Mouse (Mus musculus): ENCODE data around the gene Nme4. TPM values are rescaled to one million over a fixed set of nuclear protein-coding genes. Genes with fewer than 3 reads are reported as not detected.

Nme4 gene
- polyA plus RNA-seq, 1 experiment from 2014 or later = 111 TPM

Other genes with a start within 250 kb of the Nme4 start
- 19.3 and 22.4 TPM in 2 replicates for gene Wdr90, start 234.1 kb downstream of the Nme4 start, polyA plus RNA-seq (2014; fragmentation: Nextera tagmentation; extraction: Ambion mirVana)
- 7.8 and 10.7 TPM in 2 replicates for gene Mcrip2, start 226.8 kb downstream of the Nme4 start, polyA plus RNA-seq (2014; fragmentation: Nextera tagmentation; extraction: Ambion mirVana)
- gene Mettl26, start 220.5 kb downstream of the Nme4 start, polyA plus RNA-seq (2014; fragmentation: Nextera tagmentation; extraction: Ambion mirVana) = 55.9 and 60.9 TPM in 2 replicates
- gene Wfikkn1, start 214.7 kb downstream of the Nme4 start, polyA plus RNA-seq (2014; fragmentation: Nextera tagmentation; extraction: Ambion mirVana) = 0.68 and 0.75 TPM in 2 replicates
- gene Rab40c, start 175.9 kb downstream of the Nme4 start, polyA plus RNA-seq (2014; fragmentation: Nextera tagmentation; extraction: Ambion mirVana) = 19.2 and 19.7 TPM in 2 replicates
- gene Pigq, start 150.7 kb downstream of the Nme4 start, polyA plus RNA-seq (2014; fragmentation: Nextera tagmentation; extraction: Ambion mirVana) = 50.9 and 52.8 TPM in 2 replicates
- gene Nhlrc4, start 150.6 kb downstream of the Nme4 start, polyA plus RNA-seq (2014; fragmentation: Nextera tagmentation; extraction: Ambion mirVana) = 0.27 TPM in 1 of 2 replicates, not detected in the other
- 0.18 and 0.33 TPM in 2 replicates for gene A930017K11Rik, start 143.0 kb downstream of the Nme4 start, polyA plus RNA-seq (2014; fragmentation: Nextera tagmentation; extraction: Ambion mirVana)
- 23.8 and 25.7 TPM in 2 replicates for gene Capn15, start 109.8 kb downstream of the Nme4 start, polyA plus RNA-seq (2014; fragmentation: Nextera tagmentation; extraction: Ambion mirVana)
- 15.9 and 17.4 TPM in 2 replicates for gene Rab11fip3, start 26.0 kb downstream of the Nme4 start, polyA plus RNA-seq (2014; fragmentation: Nextera tagmentation; extraction: Ambion mirVana)
- gene Decr2, start 5.3 kb downstream of the Nme4 start, polyA plus RNA-seq (2014; fragmentation: Nextera tagmentation; extraction: Ambion mirVana) = 19.0 and 22.3 TPM in 2 replicates
- 0.40 and 0.55 TPM in 2 replicates for gene Tmem8, start 17.7 kb upstream of the Nme4 start, polyA plus RNA-seq (2014; fragmentation: Nextera tagmentation; extraction: Ambion mirVana)
- 259 and 283 TPM in 2 replicates for gene Mrpl28, start 27.9 kb upstream of the Nme4 start, polyA plus RNA-seq (2014; fragmentation: Nextera tagmentation; extraction: Ambion mirVana)
- 17.1 and 23.7 TPM in 2 replicates for gene Axin1, start 43.1 kb upstream of the Nme4 start, polyA plus RNA-seq (2014; fragmentation: Nextera tagmentation; extraction: Ambion mirVana)
- 0.27 and 1.1 TPM in 2 replicates for gene Pdia2, start 103.5 kb upstream of the Nme4 start, polyA plus RNA-seq (2014; fragmentation: Nextera tagmentation; extraction: Ambion mirVana)
- 1.1 and 1.8 TPM in 2 replicates for gene Rgs11, start 107.3 kb upstream of the Nme4 start, polyA plus RNA-seq (2014; fragmentation: Nextera tagmentation; extraction: Ambion mirVana)
- gene Arhgdig, start 112.2 kb upstream of the Nme4 start, polyA plus RNA-seq (2014; fragmentation: Nextera tagmentation; extraction: Ambion mirVana) = 3.5 and 4.7 TPM in 2 replicates
- 25.7 and 26.0 TPM in 2 replicates for gene Fam234a, start 148.6 kb upstream of the Nme4 start, polyA plus RNA-seq (2014; fragmentation: Nextera tagmentation; extraction: Ambion mirVana)
- 146 and 153 TPM in 2 replicates for gene Luc7l, start 157.3 kb upstream of the Nme4 start, polyA plus RNA-seq (2014; fragmentation: Nextera tagmentation; extraction: Ambion mirVana)